Mouse (Mus musculus) olfactory bulb, adult 2 months (tissue): Measurements from ENCODE around the gene Fam160a1. TPM values are rescaled to one million over a fixed set of nuclear protein-coding genes. Genes with fewer than 3 reads are reported as not detected.

Source experiments
- H3K27ac ChIP-seq: fragments of 200-500 bp; 2 replicates; pipeline ENCODE4 v1.5.1; 2012; ENCODE audit warnings: low read depth, low read length; ENCODE audit not compliant: insufficient read depth
- H3K4me1 ChIP-seq: fragments of 200-500 bp; 2 replicates; pipeline ENCODE4 v1.6.1; 2012; ENCODE audit warnings: low read length; ENCODE audit not compliant: control insufficient read depth, insufficient read depth
- H3K4me3 ChIP-seq: fragments of 200-500 bp; 2 replicates; pipeline ENCODE4 v1.5.1; 2012; ENCODE audit warnings: mild to moderate bottlenecking, low read depth, low read length, moderate library complexity; ENCODE audit not compliant: insufficient read depth
- CTCF ChIP-seq: fragments of 200-500 bp; IDR thresholded peaks from 2 replicates; pipeline ENCODE4 v1.5.1; 2012; ENCODE audit warnings: low read depth, mild to moderate bottlenecking, low read length, moderate library complexity; ENCODE audit not compliant: insufficient read depth
- POLR2A ChIP-seq: fragments of 200-500 bp; IDR thresholded peaks from 2 replicates; pipeline ENCODE4 v1.6.1; 2012; ENCODE audit warnings: mild to moderate bottlenecking, low read depth, low read length, moderate library complexity; ENCODE audit not compliant: insufficient read depth
- WGBS: fragments of 180-500 bp; shearing (Covaris S2); methylation state at CpG from one replicate; pipeline ENCODE4 v1.1.7; 2018; 5-methylcytosine and 5-hydroxymethylcytosine counted together
- polyA plus RNA-seq: library from polyadenylated mRNA; stranded (reverse); fragments of >200 nt; gene quantifications from 2 replicates; pipeline ENCODE4 v1.2.4, GENCODE M21; 2012; ENCODE audit warnings: low replicate concordance; ENCODE audit not compliant: missing spikeins, insufficient read depth, insufficient read length

Fam160a1 gene
- polyA plus RNA-seq, 1 experiment, result not detected

DNA sequence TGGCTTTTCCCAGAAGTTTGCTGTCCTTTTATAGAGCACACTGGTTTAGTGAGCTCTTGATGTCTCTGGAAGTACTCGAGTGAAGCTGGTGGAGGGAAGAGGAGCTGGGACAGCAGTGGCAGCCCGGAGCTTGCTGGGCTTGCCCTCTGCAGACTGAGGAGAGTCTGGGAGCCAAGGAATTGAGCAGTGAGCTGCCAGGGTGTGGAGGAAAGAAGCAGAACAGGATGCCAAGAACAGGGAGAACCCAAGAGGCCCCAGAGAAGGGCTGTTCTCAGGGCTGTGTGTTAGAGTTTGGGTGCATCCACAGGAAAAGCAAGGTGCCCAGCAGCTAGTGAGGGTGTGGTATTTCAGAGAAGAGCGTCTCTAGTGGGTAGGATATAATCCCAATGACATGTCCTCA is 175.3 kb downstream of the Fam160a1 start:
- Histone ChIP-seq H3K4me3 (no peak overlapping the region), H3K27ac (no peak overlapping the region), H3K4me1 (peaks cover 6% of the 10 kb centered on the region; the same call in 1 of the 2 replicates)
- WGBS, result 75% methylated on average over 3 of the region's 3 CpGs
- TF ChIP-seq CTCF, result no peak
- TF ChIP-seq POLR2A, result no peak

DNA sequence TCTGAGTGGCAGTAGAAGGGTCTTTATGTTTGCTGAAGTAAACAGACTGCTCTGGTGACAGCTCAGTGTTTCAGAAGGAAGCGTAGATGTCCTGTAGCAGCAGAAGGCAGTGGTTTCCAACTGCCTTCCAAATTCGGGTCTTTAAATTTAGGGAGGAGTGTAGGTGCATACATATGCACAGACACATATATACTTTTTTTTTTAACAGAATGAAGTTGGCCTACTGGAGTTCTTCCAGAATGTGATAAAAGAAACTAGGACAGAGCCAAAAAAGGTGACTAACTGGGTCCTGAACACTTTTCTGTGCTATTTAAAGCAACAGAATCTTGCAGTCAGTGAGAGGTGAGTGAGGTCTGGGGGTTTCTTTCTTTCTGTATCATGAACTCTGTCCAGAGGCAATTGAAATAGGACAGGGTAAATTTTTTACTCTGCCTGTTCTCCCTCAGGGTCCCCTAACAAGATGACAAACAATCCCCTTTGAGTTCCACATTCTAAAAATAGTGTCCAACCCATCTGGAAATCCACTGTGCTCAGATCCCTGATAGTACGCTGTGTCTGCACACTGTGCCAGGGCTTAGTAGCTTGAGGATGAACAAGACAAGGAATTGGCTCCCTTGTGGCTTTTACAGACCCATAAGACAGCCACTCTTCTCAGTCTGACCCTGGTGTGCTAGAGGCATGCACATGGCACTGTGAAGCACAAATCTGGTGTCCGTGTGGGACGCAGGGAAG is 180.2 kb downstream of the Fam160a1 start:
- H3K4me1 ChIP-seq, result peaks cover 4% of the 10 kb centered on the region; the same call in 1 of the 2 replicates
- H3K27ac ChIP-seq, result no peak overlapping the region
- TF ChIP-seq POLR2A (no peak), CTCF (no peak)
- no peak overlapping the region for H3K4me3 ChIP-seq
- 78% methylated on average over 5 of the region's 5 CpGs for WGBS

DNA sequence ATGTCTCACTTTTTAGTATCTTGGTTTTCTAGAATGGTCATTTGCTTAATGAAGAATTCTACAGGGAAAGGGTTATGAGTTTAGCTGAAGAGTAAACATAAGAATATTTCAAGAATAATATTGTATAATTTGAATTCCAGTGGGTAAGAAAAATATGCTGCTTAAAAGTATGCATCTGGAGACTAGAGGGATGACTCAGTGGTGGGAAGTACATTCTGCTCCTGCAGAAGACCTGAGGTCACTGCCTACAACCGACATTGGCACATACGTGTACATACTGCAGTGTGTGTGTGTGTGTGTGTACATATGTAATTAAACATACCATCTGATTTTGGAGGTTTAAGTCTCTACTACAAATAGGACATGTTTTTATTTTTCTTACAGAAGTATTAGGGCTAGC is 181.5 kb downstream of the Fam160a1 start:
- WGBS, result 84% methylated on average over 2 of the region's 2 CpGs

DNA sequence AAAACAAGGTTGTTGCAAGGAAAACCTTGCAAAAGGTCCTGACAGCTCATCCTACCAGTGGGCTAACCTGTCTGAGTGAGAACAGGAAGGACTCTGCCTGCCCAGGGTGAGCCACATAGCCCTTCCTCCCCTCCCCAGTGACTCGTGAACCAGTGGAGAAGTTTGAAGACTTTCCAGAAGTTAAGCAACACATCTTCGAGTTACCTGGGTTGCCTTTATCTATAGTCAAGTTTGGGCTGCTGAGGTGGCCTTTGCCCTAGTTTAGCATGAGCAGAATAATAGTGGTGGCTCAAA is 182.0 kb downstream of the Fam160a1 start:
- H3K4me3 ChIP-seq, result no peak overlapping the region
- no peak overlapping the region for H3K27ac ChIP-seq
- H3K4me1 ChIP-seq, result peaks cover 4% of the 10 kb centered on the region; the same call in 1 of the 2 replicates
- no peak for TF ChIP-seq CTCF
- no peak for TF ChIP-seq POLR2A
- 90% methylated on average over 2 of the region's 2 CpGs for WGBS

More for the DNA sequence above, 181.5 kb downstream of the Fam160a1 start:
- Histone ChIP-seq H3K4me3 (no peak overlapping the region), H3K27ac (no peak overlapping the region), H3K4me1 (peaks cover 4% of the 10 kb centered on the region; the same call in 1 of the 2 replicates)
- TF ChIP-seq POLR2A (no peak), CTCF (no peak)

DNA sequence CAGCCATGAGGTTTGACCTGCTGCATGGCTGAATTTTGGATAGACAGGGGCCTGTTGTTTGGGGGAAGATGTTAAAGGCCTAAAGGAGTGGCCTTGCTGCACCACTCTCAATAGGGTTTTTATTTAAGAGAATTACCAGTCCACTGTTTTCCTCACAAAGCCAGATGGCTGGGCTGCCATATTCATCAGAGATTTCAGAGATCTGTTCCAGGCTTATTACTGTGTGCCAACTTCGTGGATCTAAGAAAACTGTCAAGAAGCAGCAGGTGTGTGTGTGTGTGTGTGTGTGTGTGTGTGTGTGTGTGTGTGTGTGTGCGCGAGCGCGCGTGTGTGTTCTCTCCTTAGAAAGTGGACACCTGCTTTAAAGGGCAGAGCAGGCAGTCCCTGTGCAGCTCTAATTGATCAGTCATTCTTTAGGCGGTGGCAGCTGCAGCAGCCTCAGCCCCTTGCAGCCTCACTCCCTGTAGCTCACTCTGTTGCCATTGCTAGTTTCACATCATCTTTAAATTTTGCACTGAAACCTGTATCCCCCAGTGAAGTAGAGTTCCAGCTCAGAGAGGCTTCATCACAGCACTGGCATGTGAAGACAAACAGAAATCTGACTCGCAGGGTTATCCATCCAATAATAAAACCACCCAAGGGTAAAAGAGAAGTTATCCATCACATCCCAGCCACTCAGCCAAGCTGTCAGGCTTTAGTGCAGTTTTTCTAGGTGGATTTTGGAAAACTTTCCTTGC is 182.5 kb downstream of the Fam160a1 start:
- no peak overlapping the region for H3K27ac ChIP-seq
- H3K4me1 ChIP-seq, result peaks cover 7% of the 10 kb centered on the region; the same call in 1 of the 2 replicates
- TF ChIP-seq CTCF, result no peak
- TF ChIP-seq POLR2A, result no peak
- WGBS, result 74% methylated on average over 8 of the region's 8 CpGs
- no peak overlapping the region for H3K4me3 ChIP-seq

DNA sequence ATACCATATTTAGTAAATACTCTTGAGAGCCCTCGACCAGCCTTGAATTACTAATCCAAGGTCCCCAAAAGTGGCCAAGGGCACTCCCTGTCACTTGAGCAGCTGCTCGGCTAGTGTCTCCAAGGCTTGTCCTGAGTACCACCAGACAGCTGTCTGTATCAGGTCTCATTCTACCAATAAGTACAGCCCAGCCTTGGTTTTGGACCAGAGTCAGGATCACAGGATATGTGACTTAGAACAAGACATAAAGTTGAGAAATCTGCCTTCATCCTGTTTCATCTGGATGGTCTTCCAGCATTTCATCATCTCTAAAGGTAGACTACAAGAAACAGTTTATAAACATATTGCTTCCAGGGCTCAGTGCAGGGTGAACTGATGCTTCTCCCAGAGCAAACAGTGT is 183.4 kb downstream of the Fam160a1 start:
- no peak overlapping the region for H3K4me3 ChIP-seq
- no peak for TF ChIP-seq POLR2A
- no peak for TF ChIP-seq CTCF
- WGBS, result 98% methylated on average over 2 of the region's 2 CpGs
- H3K27ac ChIP-seq, result no peak overlapping the region
- peaks cover 7% of the 10 kb centered on the region; the same call in 1 of the 2 replicates for H3K4me1 ChIP-seq

DNA sequence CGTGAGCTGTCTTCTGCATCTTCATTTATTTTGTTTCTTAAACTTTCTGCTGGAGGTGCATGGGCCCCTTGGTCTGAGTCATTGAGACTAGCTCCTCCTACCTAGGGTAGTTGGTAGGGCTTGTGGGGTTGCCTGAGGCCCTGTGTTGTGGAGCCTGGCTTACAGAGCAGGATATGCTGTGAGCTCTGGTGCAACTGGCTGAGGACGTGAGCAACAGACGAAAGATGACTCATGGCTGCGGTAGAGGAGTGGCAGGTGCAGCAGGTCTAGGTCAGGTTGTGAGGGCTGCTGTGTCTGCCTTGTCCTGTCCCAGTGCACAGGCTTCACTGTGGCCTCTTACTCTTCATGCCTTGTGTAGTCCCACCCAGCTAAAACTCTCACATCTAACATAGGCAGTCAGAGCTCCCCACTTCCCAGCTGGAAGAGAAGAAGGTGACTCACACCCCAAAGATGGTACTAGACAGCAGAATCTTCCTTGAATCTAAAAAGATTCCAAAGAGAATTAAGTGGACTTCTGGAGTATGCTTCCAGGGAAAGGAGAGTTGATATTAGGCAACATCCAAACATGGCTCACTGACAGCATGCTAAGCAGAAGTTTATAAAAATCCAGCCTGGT is 187.1 kb downstream of the Fam160a1 start:
- Histone ChIP-seq H3K27ac (no peak overlapping the region), H3K4me1 (peaks cover 4% of the 10 kb centered on the region; the same call in 1 of the 2 replicates), H3K4me3 (no peak overlapping the region)
- 69% methylated on average over 4 of the region's 4 CpGs for WGBS
- TF ChIP-seq CTCF (no peak), POLR2A (no peak)

DNA sequence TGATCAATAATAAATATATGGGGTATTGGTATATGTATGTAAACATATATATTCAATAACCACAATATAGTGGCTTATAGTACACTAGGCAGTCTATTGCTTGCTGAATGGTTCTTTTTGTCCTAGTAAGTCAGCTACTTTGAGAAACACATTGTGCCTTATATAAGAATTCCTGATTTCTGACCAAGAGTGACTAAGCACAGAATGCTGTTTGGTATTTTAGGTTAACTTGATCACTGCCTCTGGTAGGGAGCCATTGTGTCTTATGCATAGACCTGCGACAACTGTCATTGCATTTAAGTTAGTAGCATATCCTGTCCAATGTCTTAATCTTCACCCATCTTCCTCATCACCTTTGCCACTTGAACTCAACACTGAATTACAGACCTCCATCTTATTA is 197.3 kb downstream of the Fam160a1 start:
- H3K27ac ChIP-seq, result no peak overlapping the region
- H3K4me1 ChIP-seq, result no peaks in the 10 kb centered on the region
- WGBS, result 98% methylated on average over 1 of the region's 1 CpGs
- TF ChIP-seq CTCF (no peak), POLR2A (no peak)
- H3K4me3 ChIP-seq, result no peak overlapping the region

DNA sequence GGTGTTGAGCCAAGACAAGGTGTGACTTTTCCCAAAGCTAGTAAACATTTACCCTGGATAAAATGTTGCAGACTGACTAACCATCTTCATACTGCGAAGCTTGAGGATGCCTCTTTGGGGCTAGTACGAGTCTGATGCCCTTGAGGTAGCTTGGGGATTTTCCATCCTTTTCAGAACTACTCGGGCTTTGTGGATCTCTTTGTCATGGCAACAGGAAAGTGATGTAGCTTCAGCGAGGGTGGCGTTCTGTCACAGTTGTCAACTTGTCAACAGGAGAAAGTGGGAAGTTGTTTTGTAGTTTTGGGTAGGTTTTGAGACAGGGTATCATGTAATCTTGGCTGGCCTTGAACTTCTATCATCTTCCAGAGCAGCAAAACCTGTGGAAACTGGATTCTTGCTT is 197.7 kb downstream of the Fam160a1 start:
- 89% methylated on average over 5 of the region's 5 CpGs for WGBS
- no peak overlapping the region for H3K27ac ChIP-seq
- no peaks in the 10 kb centered on the region for H3K4me1 ChIP-seq
- no peak for TF ChIP-seq POLR2A
- no peak for TF ChIP-seq CTCF
- no peak overlapping the region for H3K4me3 ChIP-seq
